Mouse (Mus musculus) liver, embryonic 14.5 days (tissue): ENCODE measurements around the gene Fam135a.

ENCODE experiments used
- CTCF ChIP-seq: IDR thresholded peaks from 2 replicates; pipeline ENCODE4 v1.5.1; 2016; ENCODE audit warnings: antibody characterized with exemption, low read depth, control low read depth
- EP300 ChIP-seq: IDR thresholded peaks from 2 replicates; pipeline ENCODE4 v1.6.1; 2016; ENCODE audit warnings: antibody characterized with exemption, low read depth

DNA sequence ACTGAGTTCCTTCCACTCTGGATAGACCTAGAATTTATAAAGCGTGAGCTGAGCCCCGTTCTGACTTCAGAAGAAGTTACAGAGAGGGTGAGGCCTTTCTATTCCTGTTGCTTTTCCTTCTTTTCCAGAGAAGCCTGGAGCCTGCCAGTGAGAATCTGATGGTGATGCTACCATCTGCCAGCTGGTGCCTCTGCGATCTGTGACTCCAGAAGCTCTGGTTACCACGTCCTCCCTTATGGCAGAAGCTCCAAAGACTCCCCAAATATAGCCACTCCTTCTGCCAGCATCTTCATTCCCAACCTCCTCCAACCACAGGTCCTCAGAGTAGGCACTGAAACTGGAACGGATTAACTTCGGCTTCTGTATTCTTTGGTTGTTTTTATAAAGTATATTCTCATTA lies 121.9 kb downstream of the Fam135a start:
- TF ChIP-seq CTCF (no peak), EP300 (no peak)
